Mouse (Mus musculus): ENCODE data around the gene Sptbn1. TPM values are rescaled to one million over a fixed set of nuclear protein-coding genes. Genes with fewer than 3 reads are reported as not detected.
"Not testable (repeated sequence)": the region's sequence is repeated elsewhere in the genome, so short reads cannot be mapped to it uniquely, and the experiment has no call there.

Sptbn1 gene
- total and polyA plus RNA-seq, 2 experiments from 2014 or later: 150 to 328 TPM

DNA sequence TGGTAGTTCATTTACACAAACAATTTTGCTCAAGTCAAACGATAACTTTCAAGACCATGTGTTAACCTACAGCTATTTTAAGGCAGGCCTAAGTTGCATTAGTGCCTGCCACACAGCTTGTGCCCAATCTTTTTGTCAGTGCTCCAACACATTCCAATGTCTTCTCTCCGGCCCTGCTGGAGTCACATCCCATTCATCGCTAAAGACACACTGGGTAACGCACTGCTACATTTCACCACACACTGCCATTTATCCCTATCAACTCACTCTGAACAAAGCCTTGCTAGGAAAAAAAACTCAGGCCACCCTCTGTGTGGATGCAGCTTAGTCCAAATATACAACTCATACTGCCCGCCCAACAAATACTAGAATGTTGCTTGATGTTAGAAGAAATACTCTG lies 11.5 kb downstream of the Sptbn1 start:
- no peak overlapping the region for H3K9ac ChIP-seq
- H3K4me3 ChIP-seq (ENCODE audit: low read depth, low read length): no peak overlapping the region
- WGBS: 63% methylated on average over 5 of the region's 5 CpGs
- H3K4me1 ChIP-seq (ENCODE audit: insufficient read depth): peaks cover 6% of the 10 kb centered on the region; the same call in 1 of the 2 replicates
- H3K4me2 ChIP-seq (ENCODE audit: low read depth): no peak overlapping the region
- H3K36me3 ChIP-seq (ENCODE audit: insufficient read depth): no peaks in the 10 kb centered on the region
- no peaks in the 10 kb centered on the region for H3K27me3 ChIP-seq (ENCODE audit: insufficient read depth, low read length)
- no peak overlapping the region for H3K27ac ChIP-seq (ENCODE audit: low read depth, low read length)
- TF ChIP-seq CTCF (IDR thresholded peaks at IDR 0.05; ENCODE audit: low read depth): no peak
- H3K9me3 ChIP-seq (ENCODE audit: low read length): no peaks in the 10 kb centered on the region
- DNase-seq (no peak), ATAC-seq (no peak)

DNA sequence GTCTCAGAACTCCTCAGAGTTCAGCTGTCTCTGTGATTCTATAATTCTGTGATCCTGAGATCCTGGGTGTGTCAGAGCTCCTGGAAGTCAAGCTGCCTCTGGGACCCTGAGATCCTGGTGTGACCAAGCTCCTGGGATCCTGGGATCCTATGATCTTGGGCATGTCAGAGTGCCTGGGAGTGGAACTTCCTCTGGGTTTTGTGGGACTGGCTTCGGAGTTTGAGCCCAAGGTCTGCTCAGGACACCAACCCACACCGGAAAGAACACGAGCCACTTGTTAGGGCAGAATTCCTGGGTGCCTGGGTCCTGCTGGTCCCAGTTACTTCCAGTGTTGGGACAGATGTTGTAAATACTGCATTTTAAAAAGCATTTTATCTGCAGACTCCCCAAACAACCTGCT lies 12.8 kb downstream of the Sptbn1 start:
- 93% methylated on average over 3 of the region's 3 CpGs for WGBS
- not testable (repeated sequence) for DNase-seq; H3K4me2 ChIP-seq (ENCODE audit: low read depth); ATAC-seq; H3K9ac ChIP-seq; H3K4me1 ChIP-seq (ENCODE audit: insufficient read depth); H3K9me3 ChIP-seq (ENCODE audit: low read length); H3K36me3 ChIP-seq (ENCODE audit: insufficient read depth); H3K27ac ChIP-seq (ENCODE audit: low read depth, low read length); H3K27me3 ChIP-seq (ENCODE audit: insufficient read depth, low read length); H3K4me3 ChIP-seq (ENCODE audit: low read depth, low read length)

DNA sequence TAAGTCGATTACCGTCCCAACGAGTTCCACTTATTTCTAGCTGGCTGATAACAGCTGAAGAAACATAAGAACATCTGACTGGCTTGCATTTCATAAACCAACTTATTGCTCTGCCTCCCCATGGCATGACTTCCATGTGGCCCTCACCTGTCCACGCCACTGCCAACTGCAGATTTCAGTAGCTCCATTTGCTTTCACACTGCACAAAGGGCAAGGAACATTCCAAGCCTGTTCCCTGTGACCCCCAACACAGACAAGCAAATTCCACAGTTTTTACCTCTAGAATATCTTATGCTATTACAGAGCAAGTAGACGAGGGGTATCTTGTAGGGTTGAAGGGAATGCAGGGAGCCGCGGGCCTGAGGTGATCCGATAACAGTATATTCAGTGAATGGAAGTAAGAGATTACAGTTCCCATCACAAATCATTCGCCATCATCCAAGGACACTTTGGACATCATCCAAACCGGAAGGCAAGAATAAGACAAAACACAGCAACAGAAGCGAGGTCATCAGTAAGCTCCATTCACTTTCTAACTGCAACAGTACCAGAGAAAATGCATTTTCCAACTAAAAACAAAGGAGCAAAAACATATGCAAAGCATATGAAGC lies 16.6 kb downstream of the Sptbn1 start:
- H3K9me3 ChIP-seq (ENCODE audit: low read length): no peaks in the 10 kb centered on the region

DNA sequence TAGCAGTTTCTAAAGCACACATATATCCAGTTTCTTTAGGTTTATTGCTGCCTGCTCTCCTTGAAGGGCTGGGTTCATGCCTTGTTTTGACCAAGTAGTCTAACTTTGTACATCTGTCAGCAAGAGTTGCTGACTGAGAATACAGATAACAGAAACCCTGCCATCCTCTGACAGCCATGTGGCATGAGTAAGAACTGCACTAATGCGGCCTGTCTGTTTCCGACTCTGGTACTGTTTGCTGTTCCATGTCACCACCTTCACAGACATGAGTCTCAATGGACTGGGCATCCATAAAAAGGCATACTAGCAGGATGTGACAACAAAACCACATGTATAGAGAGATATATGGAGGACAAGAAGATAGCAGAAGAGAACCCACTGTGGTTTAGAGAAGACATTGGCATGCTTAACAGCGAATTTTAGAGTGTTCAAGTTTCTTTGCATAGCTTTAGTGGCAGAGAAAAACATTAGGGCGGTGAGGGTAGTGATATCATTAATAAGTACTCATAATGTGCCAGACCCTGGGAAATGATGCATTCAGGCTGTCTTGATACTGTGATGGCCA lies 18.4 kb downstream of the Sptbn1 start:
- no peak overlapping the region for H3K9ac ChIP-seq
- no peak for TF ChIP-seq CTCF (IDR thresholded peaks at IDR 0.05; ENCODE audit: low read depth)
- WGBS: 86% methylated on average over 4 of the region's 4 CpGs
- H3K4me2 ChIP-seq (ENCODE audit: low read depth): no peak overlapping the region
- H3K27ac ChIP-seq (ENCODE audit: low read depth, low read length): no peak overlapping the region
- no peaks in the 10 kb centered on the region for H3K27me3 ChIP-seq (ENCODE audit: insufficient read depth, low read length)
- no peaks in the 10 kb centered on the region for H3K4me1 ChIP-seq (ENCODE audit: insufficient read depth)
- H3K4me3 ChIP-seq (ENCODE audit: low read depth, low read length): no peak overlapping the region
- ATAC-seq (peak; percentile 25; the same call in 1 of the 2 replicates), DNase-seq (no peak)
- H3K36me3 ChIP-seq (ENCODE audit: insufficient read depth): no peaks in the 10 kb centered on the region
- no peaks in the 10 kb centered on the region for H3K9me3 ChIP-seq (ENCODE audit: low read length)

More for the DNA sequence above, 16.6 kb downstream of the Sptbn1 start:
- H3K36me3 ChIP-seq (ENCODE audit: insufficient read depth): no peaks in the 10 kb centered on the region
- H3K9ac ChIP-seq: no peak overlapping the region
- WGBS: 82% methylated on average over 11 of the region's 11 CpGs
- no peak for DNase-seq
- H3K27me3 ChIP-seq (ENCODE audit: insufficient read depth, low read length): no peaks in the 10 kb centered on the region
- no peaks in the 10 kb centered on the region for H3K4me1 ChIP-seq (ENCODE audit: insufficient read depth)
- no peak for TF ChIP-seq CTCF (IDR thresholded peaks at IDR 0.05; ENCODE audit: low read depth)
- ATAC-seq: no peak
- H3K4me3 ChIP-seq (ENCODE audit: low read depth, low read length): no peak overlapping the region
- no peak overlapping the region for H3K4me2 ChIP-seq (ENCODE audit: low read depth)
- H3K27ac ChIP-seq (ENCODE audit: low read depth, low read length): no peak overlapping the region

DNA sequence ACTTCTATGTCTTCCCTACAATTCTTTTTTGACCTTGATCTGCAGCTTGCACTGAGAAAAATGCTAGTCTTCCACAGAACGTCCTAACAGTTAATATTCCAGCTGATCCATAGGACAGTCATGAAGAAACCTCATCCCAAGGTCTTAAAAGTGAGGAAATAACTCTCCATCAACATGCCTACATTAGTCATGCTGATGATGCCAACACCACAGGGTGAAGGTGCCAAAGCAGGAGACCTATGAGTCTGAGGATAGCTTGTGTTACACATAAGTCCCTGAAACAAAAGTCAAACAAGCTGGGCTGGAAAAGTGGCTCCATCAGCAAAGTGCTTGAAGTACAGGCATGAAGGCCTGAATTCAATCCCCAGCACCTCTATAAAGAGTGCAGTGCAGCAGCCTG lies 20.9 kb downstream of the Sptbn1 start:
- no peak for ATAC-seq
- DNase-seq: no peak
- H3K9ac ChIP-seq: no peak overlapping the region
- no peak overlapping the region for H3K4me2 ChIP-seq (ENCODE audit: low read depth)
- H3K4me1 ChIP-seq (ENCODE audit: insufficient read depth): peaks cover 9% of the 10 kb centered on the region
- no peaks in the 10 kb centered on the region for H3K9me3 ChIP-seq (ENCODE audit: low read length)
- H3K27me3 ChIP-seq (ENCODE audit: insufficient read depth, low read length): no peaks in the 10 kb centered on the region
- no peak overlapping the region for H3K4me3 ChIP-seq (ENCODE audit: low read depth, low read length)
- no peak overlapping the region for H3K27ac ChIP-seq (ENCODE audit: low read depth, low read length)
- TF ChIP-seq CTCF (IDR thresholded peaks at IDR 0.05; ENCODE audit: low read depth): no peak
- 66% methylated on average over 1 of the region's 1 CpGs for WGBS
- H3K36me3 ChIP-seq (ENCODE audit: insufficient read depth): no peaks in the 10 kb centered on the region

DNA sequence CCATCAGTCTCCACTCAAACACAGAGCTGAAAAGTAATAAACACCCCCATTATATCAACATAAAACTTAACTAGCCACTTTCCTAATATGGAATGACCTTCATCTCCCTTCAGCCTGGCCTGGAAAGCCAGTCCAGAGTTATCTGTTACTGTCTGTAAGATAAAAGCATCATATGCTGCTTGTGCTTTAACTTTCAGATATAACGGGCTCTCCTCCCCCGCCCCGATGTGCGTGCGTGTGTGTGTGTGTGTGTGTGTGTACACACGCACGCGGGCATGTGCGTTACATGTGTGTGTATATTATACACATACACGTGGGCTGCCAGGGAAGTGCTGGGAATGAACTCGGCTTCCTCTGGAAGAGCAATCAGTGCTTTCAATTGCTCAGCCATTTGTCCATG lies 21.8 kb downstream of the Sptbn1 start:
- H3K9me3 ChIP-seq (ENCODE audit: low read length): no peaks in the 10 kb centered on the region
- no peaks in the 10 kb centered on the region for H3K36me3 ChIP-seq (ENCODE audit: insufficient read depth)
- H3K4me1 ChIP-seq (ENCODE audit: insufficient read depth): peaks cover 9% of the 10 kb centered on the region
- 89% methylated on average over 11 of the region's 11 CpGs for WGBS
- no peak overlapping the region for H3K27ac ChIP-seq (ENCODE audit: low read depth, low read length)
- H3K4me3 ChIP-seq (ENCODE audit: low read depth, low read length): no peak overlapping the region
- no peak for ATAC-seq
- DNase-seq: no peak
- no peaks in the 10 kb centered on the region for H3K27me3 ChIP-seq (ENCODE audit: insufficient read depth, low read length)
- no peak overlapping the region for H3K9ac ChIP-seq
- no peak overlapping the region for H3K4me2 ChIP-seq (ENCODE audit: low read depth)
- TF ChIP-seq CTCF (IDR thresholded peaks at IDR 0.05; ENCODE audit: low read depth): no peak

DNA sequence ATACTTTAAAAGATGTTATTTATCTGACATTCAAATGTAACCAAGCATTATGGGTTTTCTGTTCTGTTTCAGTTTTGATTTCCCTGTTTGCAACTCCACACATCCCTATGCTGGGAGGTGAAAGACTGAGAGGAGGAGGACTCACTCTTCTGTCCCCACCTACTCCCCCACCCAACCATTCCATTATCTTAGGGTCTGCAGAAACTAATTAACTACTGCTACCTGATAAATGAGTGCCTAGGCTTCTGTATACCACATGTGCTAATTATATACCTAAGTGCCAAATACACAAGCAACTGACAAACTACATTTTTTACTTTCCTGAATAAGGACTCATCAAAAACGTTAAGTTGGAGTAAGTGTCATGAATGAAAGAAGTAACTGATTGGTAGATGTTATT lies 23.8 kb downstream of the Sptbn1 start:
- no peaks in the 10 kb centered on the region for H3K9me3 ChIP-seq (ENCODE audit: low read length)
- H3K27me3 ChIP-seq (ENCODE audit: insufficient read depth, low read length): no peaks in the 10 kb centered on the region
- no peak overlapping the region for H3K9ac ChIP-seq
- H3K4me3 ChIP-seq (ENCODE audit: low read depth, low read length): no peak overlapping the region
- no peak for TF ChIP-seq CTCF (IDR thresholded peaks at IDR 0.05; ENCODE audit: low read depth)
- H3K4me1 ChIP-seq (ENCODE audit: insufficient read depth): peaks cover 9% of the 10 kb centered on the region
- 0 out of 2 replicates have a peak, but pooled peaks cover 3% of the 10 kb centered on the region for H3K36me3 ChIP-seq (ENCODE audit: insufficient read depth)
- no peak overlapping the region for H3K27ac ChIP-seq (ENCODE audit: low read depth, low read length)
- H3K4me2 ChIP-seq (ENCODE audit: low read depth): no peak overlapping the region
- no peak for ATAC-seq
- 36% methylated on average over 1 of the region's 1 CpGs for WGBS
- DNase-seq: no peak

Measured in forebrain, postnatal 0 days (tissue).